Mouse (Mus musculus) olfactory bulb, adult 2 months (tissue): ENCODE results near the gene Dnajb2. TPM values are rescaled to one million over a fixed set of nuclear protein-coding genes. Genes with fewer than 3 reads are reported as not detected.

Source experiments
- H3K27ac ChIP-seq: fragments of 200-500 bp; 2 replicates; pipeline ENCODE4 v1.5.1; 2012; ENCODE audit warnings: low read depth, low read length; ENCODE audit not compliant: insufficient read depth
- H3K4me1 ChIP-seq: fragments of 200-500 bp; 2 replicates; pipeline ENCODE4 v1.6.1; 2012; ENCODE audit warnings: low read length; ENCODE audit not compliant: control insufficient read depth, insufficient read depth
- H3K4me3 ChIP-seq: fragments of 200-500 bp; 2 replicates; pipeline ENCODE4 v1.5.1; 2012; ENCODE audit warnings: mild to moderate bottlenecking, low read depth, low read length, moderate library complexity; ENCODE audit not compliant: insufficient read depth
- CTCF ChIP-seq: fragments of 200-500 bp; IDR thresholded peaks from 2 replicates; pipeline ENCODE4 v1.5.1; 2012; ENCODE audit warnings: low read depth, mild to moderate bottlenecking, low read length, moderate library complexity; ENCODE audit not compliant: insufficient read depth
- POLR2A ChIP-seq: fragments of 200-500 bp; IDR thresholded peaks from 2 replicates; pipeline ENCODE4 v1.6.1; 2012; ENCODE audit warnings: mild to moderate bottlenecking, low read depth, low read length, moderate library complexity; ENCODE audit not compliant: insufficient read depth
- WGBS: fragments of 180-500 bp; shearing (Covaris S2); methylation state at CpG from one replicate; pipeline ENCODE4 v1.1.7; 2018; 5-methylcytosine and 5-hydroxymethylcytosine counted together
- polyA plus RNA-seq: library from polyadenylated mRNA; stranded (reverse); fragments of >200 nt; gene quantifications from 2 replicates; pipeline ENCODE4 v1.2.4, GENCODE M21; 2012; ENCODE audit warnings: low replicate concordance; ENCODE audit not compliant: missing spikeins, insufficient read depth, insufficient read length

The Dnajb2 gene
- polyA plus RNA-seq, 1 experiment: not detected

- 69% methylated on average over 12 of the region's 12 CpGs for WGBS
- Histone ChIP-seq H3K27ac (no peak overlapping the region), H3K4me3 (no peak overlapping the region), H3K4me1 (peaks cover 37% of the 10 kb centered on the region)
- no peak for TF ChIP-seq POLR2A
- no peak for TF ChIP-seq CTCF
These were observed 8.1 kb downstream of the Dnajb2 start for GRCm38 (mm10) chr1:75244175-75244826.

GRCm38 (mm10) chr1:75244836-75245235 is 8.6 kb downstream of the Dnajb2 start:
- WGBS: 19% methylated on average over 4 of the region's 4 CpGs
- no peak for TF ChIP-seq POLR2A
- TF ChIP-seq CTCF: no peak
- Histone ChIP-seq H3K4me1 (peaks cover 37% of the 10 kb centered on the region), H3K27ac (no peak overlapping the region), H3K4me3 (no peak overlapping the region)

GRCm38 (mm10) chr1:75247071-75247930 is 11.1 kb downstream of the Dnajb2 start:
- Histone ChIP-seq H3K4me1 (peaks cover 46% of the 10 kb centered on the region), H3K27ac (peak overlapping the region; percentile 47; the same call in 1 of the 2 replicates), H3K4me3 (no peak overlapping the region)
- TF ChIP-seq POLR2A: no peak
- TF ChIP-seq CTCF: no peak
- WGBS: 80% methylated on average over 16 of the region's 16 CpGs

- peak overlapping the region; percentile 47; the same call in 1 of the 2 replicates for H3K27ac ChIP-seq
- no peak overlapping the region for H3K4me3 ChIP-seq
- TF ChIP-seq CTCF (no peak), POLR2A (no peak)
- WGBS: 38% methylated on average over 9 of the region's 9 CpGs
- H3K4me1 ChIP-seq: peaks cover 51% of the 10 kb centered on the region
These were observed 12.0 kb downstream of the Dnajb2 start for GRCm38 (mm10) chr1:75248041-75248772.

- Histone ChIP-seq H3K27ac (no peak overlapping the region), H3K4me3 (no peak overlapping the region), H3K4me1 (peaks cover 39% of the 10 kb centered on the region)
- TF ChIP-seq CTCF (no peak), POLR2A (no peak)
- WGBS: 81% methylated on average over 3 of the region's 3 CpGs
These were observed 14.3 kb downstream of the Dnajb2 start for GRCm38 (mm10) chr1:75250498-75250897.

GRCm38 (mm10) chr1:75251112-75251970 is 15.1 kb downstream of the Dnajb2 start:
- TF ChIP-seq CTCF (peak; percentile 87), POLR2A (no peak)
- Histone ChIP-seq H3K4me3 (peak overlapping the region; percentile 12), H3K4me1 (peaks cover 42% of the 10 kb centered on the region), H3K27ac (0 out of 2 replicates have a peak overlapping the region, but pooled peaks have one; percentile 14)
- WGBS: 8% methylated on average over 21 of the region's 22 CpGs

- H3K4me1 ChIP-seq: peaks cover 38% of the 10 kb centered on the region
- H3K4me3 ChIP-seq: no peak overlapping the region
- TF ChIP-seq CTCF (no peak), POLR2A (no peak)
- WGBS: 79% methylated on average over 13 of the region's 13 CpGs
- no peak overlapping the region for H3K27ac ChIP-seq
These were observed 16.1 kb downstream of the Dnajb2 start for GRCm38 (mm10) chr1:75252308-75252707.

GRCm38 (mm10) chr1:75253029-75253428 is 16.8 kb downstream of the Dnajb2 start:
- H3K4me3 ChIP-seq: no peak overlapping the region
- TF ChIP-seq CTCF (no peak), POLR2A (no peak)
- H3K27ac ChIP-seq: no peak overlapping the region
- 80% methylated on average over 16 of the region's 16 CpGs for WGBS
- peaks cover 31% of the 10 kb centered on the region for H3K4me1 ChIP-seq
